ENCODE assay signal across 23 mouse cellular contexts in genomic region chr2:51464356-51464755, GRCm38 (mm10).
"Had no signal": no experiment of that assay in that cellular context is flagged by ENCODE, and none has a peak within 500 bp of the region (broad histone marks: within the 10 kb centered on the region; RNA-seq: fewer than 3 reads in every experiment).

No protein-coding gene starts in this region.

- H3K27ac ChIP-seq: limb, embryonic 12.5 days; limb, embryonic 15.5 days; liver, embryonic 14.5 days; midbrain, embryonic 10.5 days; neural tube, embryonic 12.5 days; neural tube, embryonic 15.5 days; stomach, embryonic 15.5 days had no signal

- H3K4me1 ChIP-seq: megakaryocyte, embryonic 14.5 days; midbrain, embryonic 10.5 days; neural tube, embryonic 12.5 days; stomach, embryonic 15.5 days had no signal

- H3K4me3 ChIP-seq: limb, embryonic 12.5 days; limb, embryonic 15.5 days; megakaryocyte, embryonic 14.5 days; midbrain, embryonic 10.5 days; neural tube, embryonic 12.5 days; neural tube, embryonic 15.5 days; stomach, embryonic 15.5 days had no signal

- DNase-seq: kidney, adult 18-20 months; kidney, adult 9 months; kidney, postnatal 14 days; kidney, postnatal 4 days; liver, postnatal 0 days; lung, embryonic 14.5 days; lung, postnatal 36 days; midbrain, embryonic 14.5 days; right cerebral cortex, adult 18-20 months; right cerebral cortex, postnatal 14 days; right cerebral cortex, postnatal 4 days; spleen, adult 18-20 months; thymus, adult 2 months; thymus, postnatal 14 days; thymus, postnatal 4 days had no signal
